Mouse (Mus musculus): ENCODE measurements at regions not wholly inside any gene's neighbourhood (a gene's known extent, or its start where the extent isn't known, plus 50 kb on each side); places are given as distances from the start of the nearest gene placed in this dataset.
A peak's percentile ranks its signal among the peaks of the same experiment; 100 is the strongest.

GRCm38 (mm10) chr4:106185745-106186501, 130.1 kb upstream of the Usp24 start:
- no peak for DNase-seq

- no peak for DNase-seq
These were observed 129.3 kb upstream of the Usp24 start for GRCm38 (mm10) chr4:106186684-106187083.

- no peak for DNase-seq
These were observed 125.8 kb upstream of the Usp24 start for GRCm38 (mm10) chr4:106190248-106190647.

- DNase-seq, result no peak
These were observed 124.7 kb upstream of the Usp24 start for GRCm38 (mm10) chr4:106191331-106191730.

GRCm38 (mm10) chr4:106191843-106192242, 124.2 kb upstream of the Usp24 start:
- no peak for DNase-seq

- DNase-seq, result peak; percentile 52
These were observed 122.6 kb upstream of the Usp24 start for GRCm38 (mm10) chr4:106193204-106193945.

GRCm38 (mm10) chr4:106195497-106196166, 120.4 kb upstream of the Usp24 start:
- DNase-seq, result peak; percentile 20

GRCm38 (mm10) chr4:106199833-106200232, 116.2 kb upstream of the Usp24 start:
- peak; percentile 63 for DNase-seq

- DNase-seq, result peak; percentile 43
These were observed 115.8 kb upstream of the Usp24 start for GRCm38 (mm10) chr4:106200241-106200640.

- DNase-seq, result no peak
These were observed 113.5 kb upstream of the Usp24 start for GRCm38 (mm10) chr4:106202554-106202953.

GRCm38 (mm10) chr4:106205200-106205599, 110.8 kb upstream of the Usp24 start:
- no peak for DNase-seq

- no peak for DNase-seq
These were observed 110.0 kb upstream of the Usp24 start for GRCm38 (mm10) chr4:106206023-106206422.

- DNase-seq, result no peak
These were observed 106.5 kb upstream of the Usp24 start for GRCm38 (mm10) chr4:106209465-106209864.

- DNase-seq, result peak; percentile 39
These were observed 106.0 kb upstream of the Usp24 start for GRCm38 (mm10) chr4:106209975-106210374.

GRCm38 (mm10) chr4:106214170-106214569, 101.8 kb upstream of the Usp24 start:
- no peak for DNase-seq

GRCm38 (mm10) chr4:106220621-106221020, 95.4 kb upstream of the Usp24 start:
- no peak for DNase-seq

- DNase-seq, result peak; percentile 69
These were observed 90.7 kb upstream of the Usp24 start for GRCm38 (mm10) chr4:106225184-106225862.

- DNase-seq, result no peak
These were observed 88.6 kb upstream of the Usp24 start for GRCm38 (mm10) chr4:106227428-106227827.

- peak; percentile 78 for DNase-seq
These were observed 87.5 kb upstream of the Usp24 start for GRCm38 (mm10) chr4:106228534-106228933.

- DNase-seq, result no peak
These were observed 86.5 kb upstream of the Usp24 start for GRCm38 (mm10) chr4:106229526-106229925.

- DNase-seq, result peak; percentile 25
These were observed 83.5 kb upstream of the Usp24 start for GRCm38 (mm10) chr4:106232499-106232970.

GRCm38 (mm10) chr4:106244384-106244819, 71.6 kb upstream of the Usp24 start:
- DNase-seq, result no peak

Measured in lung, postnatal 14 days (tissue).